Mouse (Mus musculus) embryonic facial prominence, embryonic 11.5 days (tissue): Measurements from ENCODE around the gene Mtor. TPM values are rescaled to one million over a fixed set of nuclear protein-coding genes. Genes with fewer than 3 reads are reported as not detected.

Experiments used
- ATAC-seq: fragments of 200-750 bp; cut with Nextera tagmentation; replicated peaks from 2 replicates; pipeline ENCODE4 v1.8.0; 2017; ENCODE audit warnings: low read depth; ENCODE audit not compliant: insufficient number of reproducible peaks, low FRiP score, low TSS enrichment
- DNase-seq: peaks from one replicate; pipeline ENCODE4 v3.0.0-alpha.2; 2015; ENCODE audit warnings: low spot score
- H3K27ac ChIP-seq: fragments of 300-500 bp; sonication (generic); replicated peaks from 2 replicates; pipeline ENCODE4 v1.5.1; 2014; ENCODE audit warnings: mild to moderate bottlenecking, low read depth, low read length, control low read depth
- H3K27me3 ChIP-seq: fragments of 300-500 bp; sonication (generic); 2 replicates; pipeline ENCODE4 v1.6.1; 2014; ENCODE audit warnings: mild to moderate bottlenecking, low read length, moderate library complexity, mixed read lengths; ENCODE audit not compliant: control insufficient read depth, insufficient read depth
- H3K36me3 ChIP-seq: fragments of 300-500 bp; sonication (generic); replicated peaks from 2 replicates; pipeline ENCODE4 v1.6.1; 2014; ENCODE audit warnings: low read depth, mild to moderate bottlenecking, low read length, moderate library complexity, mixed read lengths; ENCODE audit not compliant: control insufficient read depth, insufficient read depth
- H3K4me1 ChIP-seq: fragments of 300-500 bp; sonication (generic); 2 replicates; pipeline ENCODE4 v1.6.1; 2014; ENCODE audit warnings: low read length, mixed read lengths; ENCODE audit not compliant: control insufficient read depth, insufficient read depth
- H3K4me2 ChIP-seq: fragments of 300-500 bp; sonication (generic); 2 replicates; pipeline ENCODE4 v1.6.1; 2014; ENCODE audit warnings: low read depth, mild to moderate bottlenecking, control low read depth, low read length, moderate library complexity
- H3K4me3 ChIP-seq: fragments of 300-500 bp; sonication (generic); 2 replicates; pipeline ENCODE4 v1.5.1; 2014; ENCODE audit warnings: low read depth, low read length, control low read depth
- H3K9ac ChIP-seq: fragments of 300-500 bp; sonication (generic); replicated peaks from 2 replicates; pipeline ENCODE4 v1.6.1; 2014; ENCODE audit warnings: mild to moderate bottlenecking, control low read depth, low read length
- H3K9me3 ChIP-seq: fragments of 300-500 bp; sonication (generic); replicated peaks from 2 replicates; pipeline ENCODE4 v1.6.1; 2016; ENCODE audit warnings: mild to moderate bottlenecking, low read length, inconsistent platforms, mixed read lengths; ENCODE audit not compliant: control insufficient read depth
- WGBS: fragments of 180-500 bp; shearing (Covaris S2); extraction: QIAGEN DNeasy Blood & Tissue Kit; methylation state at CpG from one replicate; pipeline ENCODE4 v1.1.7; 2014; 5-methylcytosine and 5-hydroxymethylcytosine counted together
- polyA plus RNA-seq: library from polyadenylated mRNA; unstranded; fragments of >200 nt; fragmentation: Nextera tagmentation; extraction: Ambion mirVana; gene quantifications from 2 replicates; pipeline ENCODE4 v1.2.1, GENCODE M21; 2014

The Mtor gene
- polyA plus RNA-seq, 1 experiment from 2014 or later: 22.5 TPM

DNA sequence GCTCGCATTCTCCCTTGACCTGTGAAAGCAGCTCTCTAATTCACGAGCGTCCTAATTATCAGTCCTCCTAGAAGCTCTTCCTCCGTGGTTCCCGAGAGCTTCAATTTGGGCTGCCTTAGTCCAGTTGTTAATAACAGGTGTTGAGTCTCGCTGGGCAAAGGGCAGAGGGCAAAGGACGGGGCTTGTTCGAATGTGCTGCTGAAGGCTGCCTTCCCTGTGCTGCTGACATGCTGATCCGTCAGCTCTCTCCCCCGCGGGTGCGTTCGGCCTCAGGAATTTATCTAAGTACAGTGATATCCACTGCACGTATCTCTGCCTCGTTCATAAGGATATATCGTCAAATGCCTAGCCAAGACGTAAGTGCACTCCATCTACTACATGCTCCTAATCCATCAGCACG is 15.1 kb upstream of the Mtor start:
- Histone ChIP-seq H3K4me3 (no peak overlapping the region), H3K27me3 (no peaks in the 10 kb centered on the region), H3K36me3 (no peaks in the 10 kb centered on the region), H3K9ac (no peak overlapping the region), H3K4me1 (no peaks in the 10 kb centered on the region), H3K4me2 (no peak overlapping the region), H3K9me3 (no peaks in the 10 kb centered on the region), H3K27ac (no peak overlapping the region)
- DNase-seq: no peak
- WGBS: 78% methylated on average over 18 of the region's 18 CpGs
- ATAC-seq: no peak

DNA sequence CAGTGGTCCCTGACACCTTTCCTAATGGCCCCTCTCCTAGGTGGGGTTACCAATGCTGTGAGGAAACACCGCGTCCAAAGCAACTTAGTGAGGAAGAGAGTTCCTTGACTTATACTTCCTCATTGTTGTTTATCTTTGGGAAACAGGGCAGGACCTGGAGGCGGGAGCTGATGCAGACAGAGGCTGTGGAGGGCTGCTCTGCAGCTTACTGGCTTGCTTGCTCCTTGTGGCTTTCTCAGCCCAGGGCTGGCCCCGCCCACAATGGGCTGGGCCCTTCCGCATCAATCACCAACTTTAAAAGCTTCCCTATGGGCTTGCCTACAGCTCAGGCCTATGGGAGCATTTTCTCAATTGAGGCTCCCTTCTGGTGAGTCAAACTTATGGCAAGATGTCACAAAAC is 14.6 kb upstream of the Mtor start:
- Histone ChIP-seq H3K4me1 (no peaks in the 10 kb centered on the region), H3K4me3 (no peak overlapping the region), H3K4me2 (no peak overlapping the region), H3K36me3 (no peaks in the 10 kb centered on the region), H3K9ac (no peak overlapping the region), H3K27ac (no peak overlapping the region), H3K27me3 (no peaks in the 10 kb centered on the region), H3K9me3 (no peaks in the 10 kb centered on the region)
- 79% methylated on average over 5 of the region's 5 CpGs for WGBS
- no peak for ATAC-seq
- DNase-seq: no peak

DNA sequence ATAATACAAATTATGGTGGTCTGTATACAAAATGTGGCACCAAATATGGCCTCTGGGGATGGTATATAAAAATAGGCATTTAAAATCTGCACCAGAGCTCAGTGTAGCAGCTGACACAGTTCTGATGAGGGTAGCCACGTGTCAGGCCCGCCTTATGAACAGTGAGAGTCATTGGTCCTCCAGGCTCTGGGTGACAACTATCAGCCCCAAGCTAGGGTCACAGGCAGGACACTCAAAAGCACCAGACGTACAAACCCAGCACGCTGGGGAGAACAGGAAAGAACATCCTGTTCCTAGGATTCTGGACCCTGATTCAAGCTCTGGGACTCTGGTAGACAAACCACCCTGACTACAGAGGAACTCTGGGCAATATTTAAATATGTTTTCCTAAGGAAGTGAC is 13.9 kb upstream of the Mtor start:
- no peak overlapping the region for H3K9ac ChIP-seq
- H3K4me1 ChIP-seq: no peaks in the 10 kb centered on the region
- ATAC-seq (no peak), DNase-seq (no peak)
- no peak overlapping the region for H3K27ac ChIP-seq
- no peak overlapping the region for H3K4me3 ChIP-seq
- no peaks in the 10 kb centered on the region for H3K27me3 ChIP-seq
- no peaks in the 10 kb centered on the region for H3K9me3 ChIP-seq
- no peaks in the 10 kb centered on the region for H3K36me3 ChIP-seq
- no peak overlapping the region for H3K4me2 ChIP-seq
- 85% methylated on average over 4 of the region's 4 CpGs for WGBS

DNA sequence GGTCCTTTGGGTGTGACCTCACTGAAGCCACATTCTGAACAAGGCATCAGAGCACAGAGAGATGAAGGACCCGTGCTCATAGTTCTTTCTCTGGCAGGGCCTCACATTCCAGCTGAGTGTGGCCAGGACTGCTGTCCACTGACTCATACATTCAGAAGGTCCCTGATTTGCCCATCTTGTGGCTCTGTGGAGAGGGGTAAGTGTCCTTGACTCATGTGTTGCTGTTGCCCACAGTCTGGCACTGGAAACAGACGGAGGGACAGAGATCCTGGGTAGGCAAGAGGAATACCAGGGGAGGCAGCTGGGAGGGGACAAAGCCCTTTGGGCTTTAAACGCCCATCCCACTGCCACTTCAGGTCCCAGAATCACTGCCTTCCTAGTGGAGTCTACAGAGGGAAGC is 13.3 kb upstream of the Mtor start:
- no peak overlapping the region for H3K4me3 ChIP-seq
- H3K27ac ChIP-seq: no peak overlapping the region
- 83% methylated on average over 3 of the region's 3 CpGs for WGBS
- no peak overlapping the region for H3K9ac ChIP-seq
- no peaks in the 10 kb centered on the region for H3K4me1 ChIP-seq
- ATAC-seq (no peak), DNase-seq (no peak)
- no peak overlapping the region for H3K4me2 ChIP-seq
- no peaks in the 10 kb centered on the region for H3K27me3 ChIP-seq
- H3K9me3 ChIP-seq: no peaks in the 10 kb centered on the region
- no peaks in the 10 kb centered on the region for H3K36me3 ChIP-seq

- WGBS: 70% methylated on average over 6 of the region's 6 CpGs
- no peaks in the 10 kb centered on the region for H3K36me3 ChIP-seq
Measured at GRCm38 (mm10) chr4:148435657-148436330, 12.6 kb upstream of the Mtor start.

GRCm38 (mm10) chr4:148441931-148442330 is 6.5 kb upstream of the Mtor start:
- no peak overlapping the region for H3K4me3 ChIP-seq
- no peaks in the 10 kb centered on the region for H3K9me3 ChIP-seq
- H3K4me2 ChIP-seq: no peak overlapping the region
- H3K27ac ChIP-seq: no peak overlapping the region
- no peaks in the 10 kb centered on the region for H3K27me3 ChIP-seq
- no peaks in the 10 kb centered on the region for H3K4me1 ChIP-seq
- no peak overlapping the region for H3K9ac ChIP-seq
- WGBS: 94% methylated on average over 5 of the region's 5 CpGs
- no peak for ATAC-seq
- H3K36me3 ChIP-seq: no peaks in the 10 kb centered on the region
- no peak for DNase-seq

More at GRCm38 (mm10) chr4:148435657-148436330, 12.6 kb upstream of the Mtor start:
- DNase-seq: peak; percentile 46
- no peak overlapping the region for H3K4me2 ChIP-seq
- no peaks in the 10 kb centered on the region for H3K27me3 ChIP-seq
- no peak; the same call in 1 of the 2 replicates for ATAC-seq
- H3K9me3 ChIP-seq: no peaks in the 10 kb centered on the region
- H3K27ac ChIP-seq: no peak overlapping the region
- no peak overlapping the region for H3K4me3 ChIP-seq
- no peaks in the 10 kb centered on the region for H3K4me1 ChIP-seq
- no peak overlapping the region for H3K9ac ChIP-seq

DNA sequence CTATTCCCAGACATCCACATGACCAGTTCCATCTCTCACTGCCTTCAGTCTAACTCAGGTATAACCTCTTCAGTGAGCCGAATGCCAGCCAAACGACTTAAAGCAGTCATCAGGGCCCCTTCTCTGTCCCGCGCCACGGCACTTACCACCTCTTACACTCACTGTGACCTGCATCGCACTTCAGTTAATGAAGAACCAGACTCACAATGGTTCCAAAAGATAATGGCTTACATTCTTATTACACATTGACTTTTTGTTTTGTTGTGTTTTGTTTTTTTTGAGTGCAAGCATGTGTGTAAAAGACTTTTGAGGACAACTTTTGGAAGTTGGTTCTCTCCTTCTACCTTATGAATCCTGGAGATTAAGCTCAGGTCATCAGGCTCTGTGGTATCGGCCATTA is 5.8 kb upstream of the Mtor start:
- Histone ChIP-seq H3K27me3 (no peaks in the 10 kb centered on the region), H3K9me3 (no peaks in the 10 kb centered on the region), H3K9ac (no peak overlapping the region), H3K27ac (no peak overlapping the region), H3K4me1 (no peaks in the 10 kb centered on the region), H3K4me3 (no peak overlapping the region), H3K36me3 (no peaks in the 10 kb centered on the region), H3K4me2 (no peak overlapping the region)
- WGBS: 92% methylated on average over 7 of the region's 7 CpGs
- ATAC-seq (no peak), DNase-seq (no peak)

- H3K9me3 ChIP-seq: no peaks in the 10 kb centered on the region
- peak within 1 kb of the TSS; percentile 83 for H3K4me2 ChIP-seq
- ATAC-seq: peak; percentile 40; the same call in 1 of the 2 replicates
- H3K27ac ChIP-seq: no peak within 1 kb of the TSS
- under 1% methylated on average over 46 of the region's 46 CpGs for WGBS
- peak within 1 kb of the TSS; percentile 68 for H3K9ac ChIP-seq
- H3K4me1 ChIP-seq: peaks cover 3% of the 10 kb centered on the region; the same call in 1 of the 2 replicates
- H3K4me3 ChIP-seq: peak within 1 kb of the TSS; percentile 42
- peak; percentile 88 for DNase-seq
- H3K27me3 ChIP-seq: no peaks in the 10 kb centered on the region
- H3K36me3 ChIP-seq: no peaks in the 10 kb centered on the region
Measured at GRCm38 (mm10) chr4:148444250-148444967, 4.0 kb upstream of the Mtor start, which contains the start of gene Ubiad1. Ubiad1 (minus strand) TSS chr4:148444771.
